Mouse (Mus musculus) frontal cortex, postnatal 36 days (tissue): ENCODE measurements around the gene Dmc1.

Experiments
- DNase-seq, 2 experiments: peaks; one replicate each; pipeline ENCODE4 v3.0.0; 2022; ENCODE audit warnings: low spot score in 2 of 2

Dmc1 gene

DNA sequence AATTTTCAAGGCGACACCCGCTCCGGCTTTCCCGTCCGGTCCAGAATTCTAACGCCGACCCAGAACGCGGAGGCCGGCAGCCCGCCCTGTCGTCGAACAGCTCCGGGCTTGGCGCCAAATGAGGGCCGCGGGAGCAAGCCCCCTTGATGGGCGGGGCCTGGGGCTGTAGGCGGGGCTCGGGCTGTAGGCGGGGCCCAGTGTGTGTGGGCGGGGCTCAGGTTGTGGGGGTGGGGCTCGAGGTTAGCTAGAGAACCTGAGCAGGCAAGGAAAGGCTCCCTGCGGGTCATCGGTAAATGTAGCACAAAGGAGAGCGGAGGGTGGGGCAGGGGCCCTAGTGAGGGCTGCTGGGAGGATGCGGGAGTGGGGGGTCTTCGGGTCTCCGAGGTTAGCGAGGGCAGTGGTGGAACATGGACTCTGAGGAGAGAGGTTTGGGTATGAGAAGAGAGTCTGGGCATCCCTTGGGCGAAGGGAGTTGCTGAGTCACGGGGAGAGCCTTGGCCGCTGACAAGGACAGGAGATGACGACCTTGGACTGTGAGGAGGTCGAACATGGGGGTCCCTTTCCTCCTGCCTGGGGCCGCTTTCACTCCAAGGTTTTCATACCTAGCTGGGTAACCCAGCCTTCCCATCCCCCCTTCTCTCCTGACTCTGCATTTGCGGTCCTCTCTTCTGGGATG, at the start of gene Dmc1:
Dmc1 (minus strand) TSS at position 120 of the 676 bp plus-strand sequence.
- DNase-seq, result no peak

DNA sequence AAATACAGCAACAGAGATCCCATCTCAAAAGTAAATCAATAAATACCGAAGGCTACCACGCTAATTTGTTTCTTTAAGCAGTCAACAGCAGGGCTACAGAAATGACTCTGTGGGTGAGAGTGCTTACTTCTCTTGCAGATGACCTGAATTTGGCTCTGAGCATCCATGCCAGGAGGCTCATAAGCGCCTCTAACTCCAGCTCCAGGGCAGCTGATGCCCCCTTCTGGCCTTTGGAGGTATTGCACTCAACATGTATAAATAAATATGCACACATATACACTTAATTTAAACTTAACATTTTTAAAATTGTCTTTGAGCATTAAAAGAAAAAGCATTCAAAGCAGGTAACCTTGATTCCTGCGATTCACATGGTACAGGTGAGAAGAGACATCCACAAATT, 46.6 kb upstream of the Dmc1 start:
- no peak for DNase-seq

DNA sequence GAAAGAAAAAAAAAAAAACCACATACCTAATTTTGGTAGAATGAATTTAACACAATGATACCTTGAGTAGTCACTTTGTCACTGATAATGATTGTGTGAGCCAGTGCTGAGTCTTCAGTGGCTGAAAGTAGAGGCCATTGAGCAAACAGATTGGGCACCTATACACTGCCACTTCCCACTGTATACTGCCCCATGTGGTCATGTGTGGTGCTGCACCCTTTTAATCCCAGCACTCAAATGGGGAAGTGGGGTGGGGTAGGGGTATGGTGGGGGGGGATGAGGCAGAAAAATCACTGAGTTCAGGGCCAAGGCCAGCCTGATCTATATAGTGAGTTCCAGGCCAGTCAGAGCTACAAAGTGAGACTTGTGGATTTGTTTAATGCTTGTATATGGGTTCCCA, 45.7 kb upstream of the Dmc1 start:
- no peak for DNase-seq

DNA sequence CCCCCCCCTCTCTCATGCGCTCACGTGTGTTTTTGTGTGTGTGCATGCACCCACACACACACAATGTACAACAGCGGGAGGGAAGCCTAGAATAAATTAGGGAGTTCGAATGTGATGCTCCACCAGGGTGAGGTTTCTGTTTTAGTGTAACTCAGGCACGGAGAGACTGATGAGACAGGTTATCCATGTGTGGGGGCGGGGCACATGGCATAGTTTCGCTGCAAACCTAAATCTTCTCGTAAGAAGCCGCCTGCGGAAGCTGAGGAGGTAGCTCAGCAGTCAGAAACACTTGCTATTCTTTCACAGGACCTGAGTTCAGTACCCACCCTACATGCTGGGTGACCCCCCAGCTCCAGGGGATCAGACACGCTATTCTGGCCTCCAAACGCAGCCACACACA, 43.2 kb upstream of the Dmc1 start:
- DNase-seq, result no peak

DNA sequence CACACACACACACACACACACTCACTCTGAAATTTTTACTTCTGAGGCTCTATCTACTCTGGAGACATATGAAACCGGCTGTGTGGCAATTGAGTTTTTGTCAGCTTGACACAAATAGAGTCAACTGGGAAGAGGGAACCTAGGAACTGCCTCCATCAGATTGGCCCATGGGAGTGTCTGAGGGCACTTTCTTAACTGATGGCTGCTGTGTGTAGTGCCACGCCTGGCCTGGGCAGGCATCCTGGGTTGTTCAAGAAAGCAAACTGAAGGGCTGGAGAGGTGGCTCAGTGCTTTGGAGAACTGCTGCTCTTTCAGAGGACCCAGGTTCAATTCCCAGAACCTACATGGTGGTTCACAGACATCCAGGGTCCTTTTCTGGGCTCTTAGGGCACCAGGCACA, 40.6 kb upstream of the Dmc1 start:
- DNase-seq, result no peak

DNA sequence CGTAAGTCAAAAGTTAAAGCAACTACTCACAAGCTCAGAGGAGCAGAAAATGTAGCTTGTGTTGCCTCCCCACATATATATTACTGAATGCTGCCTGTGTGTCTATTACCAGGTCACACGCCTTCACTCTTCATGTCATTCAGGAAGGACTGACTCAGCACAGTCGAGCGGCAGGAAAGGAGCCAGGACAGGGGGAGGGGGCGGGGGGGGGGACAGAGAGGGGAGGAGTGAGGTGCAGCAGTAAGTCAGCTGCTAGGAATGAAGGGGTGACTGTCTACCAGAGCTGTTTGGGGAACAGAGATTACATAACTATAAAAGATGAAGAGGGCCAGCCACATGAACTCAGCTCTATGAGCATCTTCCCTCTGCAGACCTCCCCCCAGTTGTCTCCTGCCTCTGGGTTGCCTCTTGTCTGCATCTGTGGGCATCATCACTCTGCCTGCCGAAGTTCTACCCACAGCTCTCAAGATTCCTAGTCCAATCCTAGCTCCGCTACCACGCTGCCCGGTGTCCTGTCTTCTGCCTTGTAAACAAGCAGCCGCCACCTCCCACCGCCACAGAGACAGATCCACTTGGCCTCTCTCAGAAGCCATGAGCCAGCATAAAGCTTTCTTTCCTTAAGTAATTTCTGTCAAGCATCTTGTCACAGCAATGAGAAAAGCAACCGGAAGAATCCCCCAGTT, 36.4 kb upstream of the Dmc1 start:
- peak; percentile 49 for DNase-seq

DNA sequence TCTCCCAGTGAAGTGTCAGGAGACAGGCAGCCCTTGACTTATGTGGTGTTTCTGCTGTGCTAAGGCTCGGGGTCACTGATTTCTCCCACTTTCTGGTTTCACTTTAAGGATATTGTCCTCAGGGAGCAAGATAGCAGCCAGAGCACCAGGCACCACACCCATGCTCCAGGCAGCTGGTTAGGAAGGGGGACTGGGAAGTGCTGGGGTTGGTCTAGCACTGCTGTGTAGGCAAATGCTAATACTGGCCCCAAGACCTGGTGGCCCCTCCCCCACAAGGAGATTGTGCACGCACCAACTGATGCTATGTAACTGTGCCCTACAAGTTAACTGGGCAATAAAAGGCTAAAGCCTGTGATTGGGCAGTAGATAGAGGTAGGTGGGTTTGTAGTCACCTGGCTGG, 25.6 kb upstream of the Dmc1 start:
- no peak for DNase-seq

DNA sequence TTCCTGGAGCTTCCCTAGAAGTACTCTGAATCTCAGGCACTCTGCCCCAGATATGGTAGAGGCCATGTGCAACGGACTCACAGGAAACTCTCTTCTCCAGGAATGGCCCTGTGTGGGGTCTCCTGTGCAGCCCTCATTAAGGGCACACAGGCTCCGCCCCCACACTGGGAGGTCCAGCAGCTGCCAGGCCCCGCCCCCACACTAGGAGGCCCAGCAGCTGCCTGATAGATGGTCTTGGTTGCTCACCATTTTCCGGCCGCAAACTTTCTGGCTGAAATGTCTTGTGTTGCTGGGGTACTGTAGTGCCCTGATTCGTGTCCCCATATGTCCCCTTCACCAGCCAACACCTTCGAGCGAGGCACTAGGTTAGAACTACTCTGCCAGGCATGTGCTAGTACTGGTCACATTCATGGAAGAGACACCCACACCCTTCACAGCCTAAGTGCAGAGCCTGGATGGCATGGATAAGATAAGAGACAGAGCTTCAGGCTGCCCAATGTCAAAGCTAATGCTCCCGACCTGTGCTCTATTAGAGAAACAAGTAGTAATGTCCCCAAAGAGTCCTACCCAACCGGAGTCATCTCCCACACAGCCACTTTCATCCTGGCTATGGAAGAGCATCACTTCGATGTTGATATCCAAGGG, 15.0 kb upstream of the Dmc1 start:
- no peak for DNase-seq

DNA sequence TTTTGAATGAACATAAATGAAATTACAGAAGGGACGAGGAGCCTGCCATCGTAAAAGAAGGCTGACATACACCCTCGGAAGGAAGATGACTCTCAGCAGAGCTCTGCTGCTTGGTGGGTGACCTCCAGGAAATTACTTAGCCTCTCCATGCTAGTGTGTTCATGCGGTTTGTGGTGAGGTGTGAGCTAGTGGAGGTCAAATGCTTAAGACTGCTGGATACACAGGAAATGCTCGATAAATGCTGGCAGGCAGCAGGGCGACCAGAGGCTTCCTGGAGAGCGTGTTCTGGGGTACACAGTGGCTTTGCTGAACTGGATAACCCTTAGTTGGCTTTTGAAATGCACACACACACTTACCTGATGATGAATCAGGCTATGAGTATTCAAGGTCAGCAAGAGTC, 13.5 kb upstream of the Dmc1 start:
- DNase-seq, result no peak

DNA sequence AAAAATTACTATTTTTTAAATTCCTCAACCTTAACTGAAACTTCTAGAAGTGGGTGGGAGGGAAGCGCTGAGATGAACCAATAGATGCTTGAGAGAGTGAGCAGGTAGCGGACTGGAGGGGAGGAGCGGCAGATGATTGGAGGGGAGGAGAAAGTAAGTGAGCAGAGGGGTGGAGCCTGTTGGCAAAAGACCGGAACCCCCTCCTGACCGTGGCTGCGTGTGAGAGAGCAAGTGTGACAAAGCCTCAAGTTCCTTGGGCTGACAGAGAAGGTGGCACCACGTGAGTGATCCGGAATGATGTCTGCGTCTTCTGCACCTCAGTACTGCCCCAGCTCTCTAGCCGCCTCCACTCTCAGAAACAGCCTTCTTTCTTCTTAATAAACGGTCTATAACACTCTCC, 12.2 kb upstream of the Dmc1 start:
- no peak for DNase-seq

DNA sequence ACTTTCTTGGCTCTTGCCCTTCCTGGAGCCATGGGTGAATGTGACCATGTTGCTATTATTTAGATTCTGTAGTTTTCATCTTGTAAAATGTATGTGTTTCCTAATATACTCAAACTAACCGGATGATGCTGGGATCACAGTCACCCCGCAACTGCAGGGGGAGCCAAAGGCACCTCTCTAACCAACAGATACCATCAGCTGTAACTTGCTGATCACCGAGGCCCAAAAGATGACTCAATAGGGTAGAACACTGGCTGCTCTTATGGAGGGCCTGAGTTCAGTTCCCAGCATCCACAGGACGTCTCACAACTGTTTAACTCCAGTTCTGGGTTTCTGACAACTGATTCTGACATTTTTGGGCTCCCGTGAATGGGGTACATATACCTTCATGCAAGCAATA, 11.8 kb upstream of the Dmc1 start:
- no peak for DNase-seq

DNA sequence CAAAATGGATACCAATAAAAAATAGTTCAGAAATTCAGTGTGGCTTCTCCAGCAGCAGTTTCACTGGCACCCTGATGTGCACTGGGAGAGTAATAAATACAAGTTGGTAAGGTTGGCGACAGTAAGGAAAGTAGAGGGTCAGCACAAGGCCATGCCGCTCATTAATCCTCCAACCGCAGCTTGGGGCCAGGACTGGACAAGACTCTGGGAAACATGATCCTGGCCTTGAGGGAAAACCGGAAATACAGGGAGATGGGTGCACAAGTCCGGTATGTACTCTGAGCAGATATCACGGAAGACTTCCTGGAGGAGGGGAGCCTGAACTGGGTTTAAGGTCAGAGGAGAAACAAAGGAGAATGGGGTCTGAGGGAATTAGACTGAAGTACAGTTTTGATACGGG, 10.6 kb upstream of the Dmc1 start:
- no peak for DNase-seq

DNA sequence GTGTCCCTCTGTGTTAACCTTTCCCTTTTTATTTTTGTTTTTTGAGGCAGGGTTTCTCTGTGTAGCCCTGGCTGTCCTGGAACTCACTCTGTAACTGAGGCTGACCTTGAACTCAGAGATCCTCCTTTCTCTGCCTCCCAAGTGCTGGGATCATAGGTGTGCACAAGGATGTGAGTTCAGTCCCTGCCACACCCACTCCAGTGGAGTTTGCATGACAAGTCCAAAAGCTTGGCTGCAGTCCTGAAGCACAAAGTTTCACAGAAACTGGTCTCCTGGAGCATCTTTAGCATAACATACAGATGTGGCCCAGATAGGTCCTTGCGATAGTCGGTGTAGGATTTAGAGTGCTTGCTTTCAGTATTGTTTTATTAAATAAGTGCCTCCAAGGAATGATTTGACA, 4.3 kb upstream of the Dmc1 start:
- DNase-seq, result no peak

DNA sequence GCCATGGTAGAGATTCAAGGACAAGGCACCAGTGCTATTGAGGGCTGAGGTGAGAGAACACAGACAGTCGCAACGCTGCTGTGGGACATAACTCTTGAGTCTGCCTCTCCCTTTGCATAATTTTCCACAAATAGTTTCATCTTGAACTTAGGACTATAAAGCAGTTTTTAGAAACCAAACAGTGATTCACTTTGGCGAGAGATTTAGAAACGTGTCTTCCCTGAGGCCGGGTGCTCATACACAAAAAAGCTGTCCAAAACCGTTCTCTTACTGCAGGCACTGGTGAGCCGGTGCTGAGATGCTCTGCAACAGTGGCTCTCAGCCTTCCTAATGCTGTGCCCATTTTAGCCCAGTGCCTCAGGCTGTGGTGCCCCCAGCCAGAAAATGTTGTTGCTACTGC, 3.3 kb upstream of the Dmc1 start:
- peak in 1 of 2 experiments; percentile 42 for DNase-seq

DNA sequence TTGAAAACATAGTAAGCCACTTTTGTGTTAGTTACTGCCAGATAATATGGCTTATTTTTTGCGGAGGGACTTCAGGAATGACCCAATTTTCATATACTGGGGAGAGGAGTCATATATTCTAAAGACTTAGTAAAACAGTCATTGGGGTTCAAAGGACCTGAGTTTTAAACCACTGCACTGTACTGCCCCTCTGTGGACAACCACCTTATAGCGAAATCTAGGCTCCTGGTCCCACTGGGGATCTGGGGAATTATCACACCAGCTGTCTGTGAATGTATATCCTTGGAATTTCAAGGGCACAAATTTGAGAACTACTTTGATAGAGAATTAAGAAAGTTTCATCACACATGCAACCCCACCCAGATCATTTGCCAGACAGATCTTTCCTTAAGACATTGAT, 2.8 kb upstream of the Dmc1 start:
- peak; percentile 22 to 65 for DNase-seq

DNA sequence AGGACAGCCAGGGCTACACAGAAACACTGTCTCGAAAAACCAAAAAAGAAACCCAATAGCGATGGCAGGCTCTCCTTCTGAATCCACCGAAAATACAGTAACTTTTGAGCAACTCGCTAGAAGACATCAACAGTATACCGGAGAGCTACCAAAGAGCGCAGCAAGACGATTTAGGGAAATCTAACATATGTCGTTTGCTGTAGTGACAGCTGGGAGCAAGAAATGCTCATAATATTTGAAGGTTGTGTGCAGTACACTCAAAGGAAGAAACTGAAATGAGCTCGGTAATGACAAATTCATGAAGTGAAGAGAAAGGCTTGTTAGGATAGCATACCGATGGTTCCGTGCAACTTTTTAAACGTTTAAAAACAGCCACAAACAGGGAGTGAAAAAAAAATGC, 1.3 kb upstream of the Dmc1 start:
- DNase-seq, result peak in 1 of 2 experiments; percentile 45

DNA sequence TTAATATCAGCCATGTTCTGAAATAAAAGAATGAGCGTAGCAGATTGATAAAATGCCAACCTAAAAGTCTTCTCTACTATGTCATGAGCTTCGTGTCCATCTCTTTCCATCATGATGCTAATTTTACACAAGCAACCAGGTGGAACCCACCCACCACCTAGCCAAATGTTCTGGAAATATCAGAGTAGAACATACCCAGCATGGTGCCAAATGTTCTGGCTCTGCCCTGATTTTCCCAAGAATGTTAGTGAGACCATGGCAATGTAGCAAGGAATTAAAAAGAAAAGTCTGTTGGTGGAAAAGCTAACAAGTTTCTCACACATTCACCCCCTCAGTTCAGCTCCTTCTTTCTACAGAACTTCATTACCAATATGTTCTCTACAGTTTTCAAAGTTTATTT, 4.7 kb downstream of the Dmc1 start:
- peak; percentile 59 to 79 for DNase-seq

DNA sequence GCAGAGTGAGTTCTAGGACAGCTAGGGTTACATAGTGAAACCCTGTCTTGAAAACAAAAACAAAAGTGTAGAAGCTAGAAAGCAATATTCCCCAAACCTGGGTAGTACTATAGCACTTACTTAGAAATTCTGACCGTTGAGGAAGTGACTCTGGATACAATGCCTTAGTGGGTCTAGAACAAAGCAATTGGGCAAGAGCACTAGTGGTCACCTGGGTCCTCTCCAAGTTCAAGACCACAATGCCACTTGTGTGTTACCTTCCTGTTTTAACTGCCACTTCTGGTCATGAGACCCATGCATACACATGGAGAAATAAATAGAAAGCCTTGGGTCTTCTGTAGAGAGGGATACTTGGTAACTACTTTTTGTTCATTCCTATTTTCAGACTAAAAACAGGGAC, 6.2 kb downstream of the Dmc1 start:
- no peak for DNase-seq

DNA sequence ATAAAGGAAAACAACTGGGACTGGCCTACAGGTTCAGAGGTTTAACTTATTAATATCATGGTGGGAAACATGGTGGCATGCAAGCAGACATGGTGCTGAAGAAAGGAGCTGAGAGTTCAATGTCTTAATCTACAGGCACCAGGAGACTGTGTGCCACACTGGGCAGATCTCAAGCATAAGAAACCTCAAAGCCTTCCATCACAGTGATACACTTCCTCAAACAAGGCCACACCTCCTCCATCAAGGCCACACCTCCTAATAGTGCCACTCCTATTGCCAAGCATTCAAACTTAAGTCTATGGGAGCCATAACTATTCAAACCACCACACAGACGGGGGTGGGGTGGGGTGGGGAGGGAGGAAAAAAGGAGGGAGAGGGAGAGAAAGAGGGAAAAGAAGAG, 23.3 kb downstream of the Dmc1 start:
- no peak for DNase-seq

DNA sequence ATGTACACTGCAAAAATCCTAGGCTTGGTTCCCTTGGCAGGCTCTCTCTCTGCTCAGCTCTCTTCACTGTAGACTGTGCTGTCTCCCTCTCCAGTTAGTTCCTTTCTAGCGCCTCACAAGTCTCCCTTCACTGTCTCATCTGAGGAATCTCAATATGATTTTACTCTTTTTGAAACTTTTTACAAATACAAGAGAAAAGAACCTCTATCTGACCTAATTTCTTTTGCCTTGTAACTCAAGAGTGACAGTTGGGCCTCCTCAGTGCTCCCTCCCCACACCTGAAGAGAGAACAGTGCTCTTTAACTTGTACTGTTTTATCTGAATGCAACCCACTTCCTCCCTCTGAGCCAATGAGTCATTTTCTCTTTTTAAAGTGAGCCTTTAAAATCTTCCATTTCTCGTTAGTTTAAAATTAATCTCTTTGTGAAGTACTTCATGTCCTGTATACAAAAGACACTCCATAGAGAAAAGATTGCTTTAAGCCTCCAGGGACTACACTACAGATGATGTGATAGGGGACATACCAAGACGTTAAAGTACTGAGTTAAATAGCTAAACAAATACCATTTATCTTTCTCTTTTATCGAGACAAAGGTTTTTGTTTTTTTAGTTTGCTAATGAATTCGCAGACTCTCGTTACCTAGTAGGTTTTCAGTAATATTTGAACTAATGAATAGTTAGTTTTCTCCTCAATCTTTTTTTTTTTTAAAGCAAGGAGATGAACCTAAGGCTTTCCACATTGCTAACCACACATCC, 27.1 kb downstream of the Dmc1 start:
- peak; percentile 33 to 54 for DNase-seq

DNA sequence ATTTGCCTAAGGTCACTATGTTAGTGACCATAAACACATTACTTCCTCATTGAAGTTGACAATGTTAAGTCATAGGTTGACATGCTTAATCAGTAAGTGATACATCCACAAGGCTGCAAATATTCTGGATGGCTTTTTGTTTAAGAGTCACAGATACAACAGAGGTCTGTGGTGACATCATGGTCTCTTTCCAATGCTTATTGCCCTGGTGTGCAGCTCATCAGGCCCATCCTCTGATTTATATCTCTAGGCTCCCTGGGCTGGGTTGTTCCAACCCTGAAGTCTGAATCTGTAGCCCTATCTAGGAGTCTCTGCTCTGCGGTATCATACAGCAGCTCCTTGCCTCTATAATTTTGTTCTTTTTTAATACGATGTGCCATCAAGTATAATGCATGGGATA, 28.0 kb downstream of the Dmc1 start:
- no peak for DNase-seq

DNA sequence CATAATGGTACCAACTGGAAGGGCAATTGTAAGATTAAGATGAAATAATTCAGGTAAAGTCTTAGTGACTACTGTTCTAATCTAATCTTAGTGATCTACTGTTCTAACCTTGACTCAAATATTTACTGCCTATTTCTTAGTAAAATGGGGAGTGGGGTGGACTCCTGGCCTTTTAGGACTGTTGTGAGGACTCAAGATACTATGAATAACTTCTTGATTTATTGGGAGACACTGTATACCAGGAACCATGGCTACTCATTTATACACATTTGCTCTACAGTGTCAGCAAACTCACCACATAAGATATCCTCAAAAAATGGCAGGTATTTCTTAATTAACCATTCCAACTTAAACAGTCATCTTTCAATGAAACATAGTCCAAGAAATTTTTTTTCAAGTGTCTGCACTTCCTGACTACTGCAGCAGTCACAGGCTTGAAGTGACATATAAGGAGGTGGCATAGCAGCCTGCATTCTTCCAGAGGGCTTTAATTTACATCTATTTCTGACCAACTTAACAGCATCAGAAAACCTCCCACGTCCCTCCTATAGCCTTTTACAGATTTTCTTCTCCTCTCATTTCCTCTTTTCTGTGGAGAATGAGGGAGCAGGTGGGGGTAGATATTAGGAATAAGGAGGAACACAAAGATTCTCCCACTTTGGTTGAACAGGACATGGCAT, 29.2 kb downstream of the Dmc1 start:
- DNase-seq, result peak in 1 of 2 experiments; percentile 37
